Mouse (Mus musculus) NIH3T3 (cell line): ENCODE data around the gene Cd248.

Source experiments
- DNase-seq: peaks from one replicate; pipeline ENCODE4 v3.0.0-alpha.2; 2012; ENCODE audit warnings: low read depth

Cd248 gene

DNA sequence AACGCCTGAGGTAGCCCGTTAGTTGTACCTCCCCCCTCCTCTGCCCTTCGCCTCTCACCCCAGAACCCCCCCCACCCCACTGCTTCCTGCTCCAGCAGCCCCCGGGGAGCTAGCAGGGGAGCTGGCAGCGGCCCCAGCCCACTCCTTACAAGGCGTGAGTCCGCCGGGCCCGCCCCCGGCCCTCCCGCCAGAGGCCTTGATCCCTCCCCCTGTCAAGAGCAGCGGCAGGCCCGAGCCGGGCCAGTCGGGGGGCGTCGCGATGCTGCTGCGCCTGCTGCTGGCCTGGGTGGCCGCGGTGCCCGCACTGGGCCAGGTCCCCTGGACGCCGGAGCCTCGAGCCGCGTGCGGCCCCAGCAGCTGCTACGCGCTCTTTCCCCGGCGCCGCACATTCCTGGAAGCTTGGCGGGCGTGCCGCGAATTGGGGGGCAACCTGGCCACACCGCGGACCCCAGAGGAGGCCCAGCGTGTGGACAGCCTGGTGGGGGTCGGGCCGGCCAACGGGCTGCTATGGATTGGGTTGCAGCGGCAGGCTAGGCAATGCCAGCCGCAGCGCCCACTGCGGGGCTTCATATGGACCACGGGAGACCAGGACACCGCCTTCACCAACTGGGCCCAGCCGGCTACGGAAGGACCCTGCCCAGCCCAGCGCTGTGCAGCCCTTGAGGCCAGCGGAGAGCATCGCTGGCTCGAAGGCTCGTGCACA, at the start of gene Cd248:
TSS of gene Cd248 (plus strand) at position 212 of the 703 bp plus-strand sequence.
- peak; percentile 98 for DNase-seq

DNA sequence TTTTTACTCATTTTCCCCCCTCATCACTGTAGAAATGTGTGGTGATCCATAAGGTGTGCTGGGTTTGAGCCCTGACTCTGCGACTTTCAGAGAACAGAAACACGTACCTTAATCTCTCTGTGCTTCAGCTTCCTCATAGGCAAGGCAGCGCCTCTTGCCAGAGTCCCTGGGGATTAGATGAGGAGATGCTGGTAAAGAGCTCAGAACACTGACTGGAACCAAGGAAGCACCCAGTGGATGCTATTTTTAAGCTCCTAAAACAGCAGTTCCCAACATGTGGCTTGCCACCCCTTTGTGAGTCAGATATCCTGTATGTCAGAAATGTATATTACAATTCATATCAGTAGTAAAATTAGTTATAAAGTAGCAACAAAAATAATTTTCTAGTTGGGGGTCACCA, 49.7 kb upstream of the Cd248 start:
- DNase-seq, result peak; percentile 33

DNA sequence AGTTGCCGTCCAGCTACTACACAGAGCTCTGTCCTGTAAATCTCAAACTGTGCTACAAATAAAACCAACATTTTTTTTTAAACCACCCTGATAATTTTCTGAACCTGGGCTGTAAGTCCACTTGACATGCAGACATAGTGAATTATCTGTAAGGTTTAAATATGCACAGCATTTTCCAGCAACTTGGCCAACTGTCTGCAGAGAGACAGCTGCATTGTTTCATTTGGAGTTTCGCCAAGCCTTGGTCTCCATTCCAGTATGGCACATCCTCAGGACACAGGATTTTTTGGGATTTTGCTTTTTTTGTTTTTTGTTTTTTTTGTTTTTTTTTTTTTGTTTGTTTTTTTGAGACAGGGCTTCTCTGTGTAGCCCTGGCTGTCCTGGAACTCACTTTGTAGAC, 46.5 kb upstream of the Cd248 start:
- no peak for DNase-seq

DNA sequence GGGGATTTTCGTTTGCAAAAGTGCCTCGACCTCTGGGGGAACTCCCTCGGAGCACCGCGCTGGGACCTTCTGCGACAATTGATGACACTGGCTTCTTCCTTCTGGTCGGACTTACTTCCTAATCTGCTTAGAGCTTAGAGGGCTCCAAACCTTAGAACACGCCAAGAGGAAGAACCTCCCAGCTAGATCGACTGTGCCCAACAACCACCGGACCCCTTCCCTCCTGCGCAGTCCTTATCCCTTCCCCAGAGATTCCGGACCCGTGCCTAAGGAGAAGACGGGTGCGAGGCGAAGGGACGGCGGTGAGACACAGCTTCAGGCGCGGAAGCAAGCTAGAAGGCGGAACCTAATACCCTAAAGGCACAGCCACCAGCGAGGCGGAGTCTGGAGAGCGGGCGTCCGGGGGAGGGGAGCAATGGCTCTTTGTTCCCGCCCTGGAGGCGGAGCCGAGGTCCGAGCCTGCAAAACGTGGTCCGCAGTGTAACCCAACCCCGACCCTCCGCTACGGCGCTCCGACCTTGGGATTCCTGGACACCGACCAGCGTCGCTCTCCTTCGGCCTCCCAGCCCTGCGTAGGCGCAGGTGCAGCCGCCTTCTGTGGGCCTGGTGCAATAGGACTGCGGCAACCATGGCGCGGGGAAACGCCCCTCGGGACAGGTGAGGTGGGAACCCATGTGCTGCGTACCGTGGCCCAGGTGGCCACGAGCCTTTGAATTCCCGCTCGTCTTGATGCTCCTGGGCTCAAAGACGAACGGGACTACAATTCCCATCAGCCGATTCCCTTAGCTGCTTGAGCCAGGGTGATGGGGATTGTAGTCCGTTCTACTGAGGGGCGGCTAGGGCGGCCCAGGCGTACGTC, 44.0 kb upstream of the Cd248 start, which contains the start of gene Slc29a2:
TSS of gene Slc29a2 (plus strand) at position 240 of the 859 bp plus-strand sequence.
- peak; percentile 94 for DNase-seq

DNA sequence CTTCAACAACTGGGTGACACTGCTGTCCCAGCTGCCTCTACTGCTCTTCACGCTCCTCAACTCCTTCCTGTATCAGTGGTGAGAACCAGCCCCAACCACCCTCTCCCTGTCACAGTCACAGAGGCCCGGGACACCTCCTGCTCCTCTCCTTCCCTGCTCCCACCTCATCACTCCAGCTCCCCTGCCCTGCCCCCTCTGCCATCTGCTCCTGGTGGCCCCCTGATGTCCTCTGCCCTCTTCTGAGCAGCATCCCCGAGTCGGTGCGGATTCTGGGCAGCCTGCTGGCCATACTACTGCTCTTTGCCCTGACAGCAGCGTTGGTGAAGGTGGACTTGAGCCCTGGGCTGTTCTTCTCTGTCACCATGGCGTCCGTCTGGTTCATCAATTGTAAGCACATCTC, 41.8 kb upstream of the Cd248 start:
- no peak for DNase-seq

DNA sequence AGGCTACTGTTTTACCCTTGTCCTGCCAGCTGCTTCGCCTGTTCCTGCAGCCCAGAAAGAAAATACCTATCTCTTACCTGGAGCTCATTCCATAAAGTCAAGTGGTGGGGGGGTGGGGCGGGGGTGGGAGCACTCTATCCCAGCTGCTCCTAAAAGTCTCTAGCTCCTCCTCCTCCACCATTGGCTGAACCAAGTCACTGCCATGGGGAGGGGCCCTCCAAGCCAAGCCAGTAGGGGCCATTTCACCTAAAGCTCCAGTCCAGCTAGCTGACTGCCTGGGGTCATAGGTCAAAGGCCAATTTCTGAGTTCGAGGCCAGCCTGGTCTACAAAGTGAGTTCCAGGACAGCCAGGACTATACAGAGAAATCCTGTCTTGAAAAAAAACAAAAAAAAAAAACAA, 35.2 kb upstream of the Cd248 start:
- DNase-seq, result no peak

DNA sequence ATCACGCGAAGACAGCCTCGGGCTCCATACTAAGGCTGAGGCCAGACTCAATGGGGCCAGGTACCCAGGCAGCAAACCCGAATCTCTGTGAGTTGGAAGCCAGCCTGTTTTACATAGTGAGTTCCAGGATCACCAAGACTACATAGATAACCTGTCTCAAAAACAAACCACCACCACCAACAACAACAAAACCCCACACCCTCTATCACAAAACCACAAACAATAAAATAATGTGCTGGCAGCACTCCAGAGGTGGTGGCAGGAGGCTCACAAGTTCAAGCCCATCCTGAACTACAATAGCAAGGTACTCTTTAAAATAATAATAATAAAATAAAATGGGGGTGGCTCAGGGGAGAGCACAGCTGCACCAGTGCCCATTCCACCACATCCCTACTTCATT, 31.3 kb upstream of the Cd248 start:
- DNase-seq, result no peak

DNA sequence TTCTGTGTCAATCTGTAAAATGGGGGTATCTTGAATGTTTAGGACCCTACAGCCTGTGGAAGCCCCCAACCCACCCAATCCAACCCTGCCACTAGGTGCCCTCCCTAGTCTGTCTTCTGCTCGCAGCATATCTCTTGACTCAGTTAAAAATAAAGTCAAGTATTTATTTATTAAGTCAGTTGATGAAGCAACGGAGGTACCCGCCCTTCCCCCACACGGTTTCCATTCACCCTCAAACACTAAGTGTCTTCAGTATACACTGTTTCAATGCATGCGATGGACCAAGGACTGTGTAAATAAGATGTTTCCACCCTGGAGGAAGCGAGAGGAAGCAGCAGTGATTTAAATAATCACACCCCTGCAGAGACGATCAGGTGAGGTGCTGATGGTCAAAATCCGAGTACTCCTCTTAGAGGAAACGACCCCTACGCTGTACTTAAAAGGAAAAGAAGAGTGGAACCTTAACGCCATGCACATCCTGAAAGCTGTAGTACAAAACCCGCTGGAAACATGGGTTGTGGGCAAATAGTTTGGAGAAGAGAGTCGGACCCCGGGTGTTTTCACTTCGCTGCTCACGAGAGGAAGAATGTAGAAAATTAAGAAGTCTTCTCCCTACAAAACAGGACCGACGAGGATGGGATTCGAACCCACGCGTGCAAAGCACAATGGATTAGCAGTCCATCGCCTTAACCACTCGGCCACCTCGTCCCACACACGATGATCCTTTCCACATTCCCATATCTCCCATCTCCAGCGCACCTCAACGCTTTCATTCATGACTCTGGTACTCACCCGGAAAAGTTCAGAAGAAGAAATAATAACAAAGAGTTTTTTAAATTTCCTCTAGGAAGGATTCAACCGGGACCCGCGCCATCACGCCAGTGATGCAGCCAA, 30.0 kb upstream of the Cd248 start:
- DNase-seq, result peak; percentile 93

DNA sequence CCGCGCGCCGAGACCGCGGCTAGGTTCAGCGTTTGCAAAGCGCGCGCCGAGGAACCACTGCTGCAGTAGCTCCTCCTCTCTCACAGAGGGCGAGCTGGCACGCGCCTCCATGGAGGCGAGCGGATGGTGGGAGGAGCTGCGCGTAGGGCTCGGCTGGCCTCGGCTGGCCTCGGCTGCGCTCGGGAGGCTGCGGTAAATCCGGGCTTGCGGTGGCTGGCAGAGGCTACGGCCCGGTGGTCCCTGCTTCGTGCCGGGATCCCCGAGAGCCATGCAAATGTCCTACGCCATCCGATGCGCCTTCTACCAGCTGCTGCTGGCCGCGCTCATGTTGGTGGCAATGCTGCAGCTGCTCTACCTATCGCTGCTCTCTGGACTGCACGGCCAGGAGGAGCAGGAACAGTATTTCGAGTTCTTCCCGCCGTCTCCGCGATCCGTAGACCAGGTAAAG, 29.1 kb upstream of the Cd248 start, which contains the start of the genes B4gat1 and AC124502.3:
TSS of gene B4gat1 (plus strand) at position 118 of the 448 bp plus-strand sequence.
TSS of gene AC124502.3 (plus strand) at position 183 of the 448 bp plus-strand sequence.
- DNase-seq, result peak; percentile 98

DNA sequence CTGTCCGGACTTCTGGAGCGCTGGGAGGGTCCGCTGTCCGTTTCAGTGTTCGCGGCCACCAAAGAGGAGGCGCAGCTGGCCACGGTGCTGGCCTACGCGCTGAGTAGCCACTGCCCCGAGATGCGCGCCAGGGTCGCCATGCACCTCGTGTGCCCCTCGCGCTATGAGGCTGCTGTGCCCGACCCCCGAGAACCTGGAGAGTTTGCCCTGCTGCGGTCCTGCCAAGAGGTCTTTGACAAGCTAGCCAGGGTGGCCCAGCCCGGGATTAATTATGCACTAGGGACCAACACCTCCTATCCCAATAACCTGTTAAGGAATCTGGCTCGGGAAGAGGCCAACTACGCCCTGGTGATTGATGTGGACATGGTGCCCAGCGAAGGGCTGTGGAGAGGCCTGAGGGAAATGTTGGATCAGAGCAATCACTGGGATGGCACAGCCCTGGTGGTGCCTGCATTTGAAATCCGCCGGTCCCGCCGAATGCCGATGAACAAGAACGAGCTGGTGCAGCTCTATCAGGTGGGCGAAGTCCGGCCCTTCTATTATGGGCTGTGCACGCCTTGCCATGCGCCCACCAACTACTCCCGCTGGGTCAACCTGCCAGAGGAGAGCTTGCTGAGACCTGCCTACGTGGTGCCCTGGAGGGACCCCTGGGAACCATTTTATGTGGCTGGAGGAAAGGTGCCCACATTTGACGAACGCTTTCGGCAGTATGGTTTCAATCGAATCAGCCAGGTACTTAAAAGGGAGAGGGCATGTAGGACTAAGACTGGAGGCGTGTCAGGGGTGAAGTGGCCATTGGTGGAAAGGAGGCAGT, 28.4 kb upstream of the Cd248 start:
- DNase-seq, result no peak

DNA sequence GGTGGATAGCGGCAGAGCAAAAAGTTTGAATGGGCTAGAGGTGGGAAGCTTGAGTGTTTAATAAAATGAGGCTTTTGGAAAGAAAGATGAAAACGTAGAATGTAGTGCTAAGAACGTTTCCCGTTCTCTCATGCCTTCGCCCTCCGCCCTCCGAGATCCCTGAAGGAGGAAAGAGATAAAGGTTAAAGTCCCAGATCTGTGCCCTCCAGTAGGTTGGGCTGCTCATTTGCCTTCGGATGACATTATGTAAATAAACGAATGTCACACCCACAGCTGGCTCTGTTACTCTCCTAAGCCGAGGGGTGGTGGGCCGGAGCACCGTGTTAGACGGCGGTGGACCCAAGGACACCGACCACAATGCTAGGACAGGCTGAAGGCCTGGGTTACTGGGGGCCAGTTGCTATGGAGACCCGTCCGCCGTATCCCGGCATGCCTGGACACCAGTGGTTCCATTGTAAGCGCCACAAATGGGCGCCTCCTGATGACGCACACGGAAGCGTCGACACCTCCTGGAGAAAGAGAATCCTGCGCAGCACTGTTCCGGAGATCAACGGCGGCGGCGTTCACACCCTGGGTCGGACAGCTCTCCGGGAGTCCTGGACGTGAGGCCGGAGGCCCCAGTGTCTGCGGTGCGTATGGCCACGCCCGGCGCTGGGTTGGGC, 26.9 kb upstream of the Cd248 start, which contains the start of gene Brms1:
TSS of gene Brms1 (plus strand) at position 493 of the 662 bp plus-strand sequence.
- peak; percentile 99 for DNase-seq

DNA sequence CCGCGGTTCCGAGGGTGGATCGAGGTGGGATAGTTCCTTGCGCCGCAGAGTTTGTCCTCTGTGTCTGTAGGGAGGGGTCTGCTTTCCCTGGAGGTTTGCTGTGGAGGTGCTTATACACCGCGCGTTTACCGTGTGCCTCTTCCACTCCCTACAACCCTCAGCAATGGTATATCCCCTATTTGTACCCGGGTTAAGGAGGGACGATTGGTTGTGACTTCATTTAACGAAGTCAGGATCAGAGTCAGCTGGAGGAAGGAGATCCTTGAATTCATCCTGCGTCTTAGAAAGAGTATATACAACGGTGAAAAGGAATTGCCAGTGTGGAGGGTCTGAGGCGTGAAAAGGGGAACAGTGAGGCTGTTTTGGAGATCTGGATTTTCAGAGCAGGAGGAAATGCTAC, 26.3 kb upstream of the Cd248 start:
- no peak for DNase-seq

DNA sequence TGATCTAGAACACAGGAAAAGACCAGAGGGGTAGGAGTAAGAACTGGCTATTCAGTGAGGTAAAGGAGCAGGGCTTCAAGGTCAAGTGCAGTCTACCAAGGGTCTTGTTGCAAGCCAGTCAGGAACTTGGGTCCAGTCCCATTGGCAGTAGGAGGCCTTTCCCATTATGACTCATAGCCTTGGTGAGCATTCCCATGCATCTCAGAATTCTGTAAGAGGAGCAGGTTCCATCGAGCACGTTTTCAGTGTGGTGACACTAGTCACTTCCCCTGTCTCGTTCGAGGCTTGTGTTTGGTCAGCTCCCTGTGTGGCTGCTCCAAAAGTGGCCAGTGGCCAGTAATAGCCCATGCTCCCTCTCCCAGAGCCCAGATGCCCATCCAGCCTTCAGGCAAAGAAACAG, 22.3 kb upstream of the Cd248 start:
- DNase-seq, result peak; percentile 80

DNA sequence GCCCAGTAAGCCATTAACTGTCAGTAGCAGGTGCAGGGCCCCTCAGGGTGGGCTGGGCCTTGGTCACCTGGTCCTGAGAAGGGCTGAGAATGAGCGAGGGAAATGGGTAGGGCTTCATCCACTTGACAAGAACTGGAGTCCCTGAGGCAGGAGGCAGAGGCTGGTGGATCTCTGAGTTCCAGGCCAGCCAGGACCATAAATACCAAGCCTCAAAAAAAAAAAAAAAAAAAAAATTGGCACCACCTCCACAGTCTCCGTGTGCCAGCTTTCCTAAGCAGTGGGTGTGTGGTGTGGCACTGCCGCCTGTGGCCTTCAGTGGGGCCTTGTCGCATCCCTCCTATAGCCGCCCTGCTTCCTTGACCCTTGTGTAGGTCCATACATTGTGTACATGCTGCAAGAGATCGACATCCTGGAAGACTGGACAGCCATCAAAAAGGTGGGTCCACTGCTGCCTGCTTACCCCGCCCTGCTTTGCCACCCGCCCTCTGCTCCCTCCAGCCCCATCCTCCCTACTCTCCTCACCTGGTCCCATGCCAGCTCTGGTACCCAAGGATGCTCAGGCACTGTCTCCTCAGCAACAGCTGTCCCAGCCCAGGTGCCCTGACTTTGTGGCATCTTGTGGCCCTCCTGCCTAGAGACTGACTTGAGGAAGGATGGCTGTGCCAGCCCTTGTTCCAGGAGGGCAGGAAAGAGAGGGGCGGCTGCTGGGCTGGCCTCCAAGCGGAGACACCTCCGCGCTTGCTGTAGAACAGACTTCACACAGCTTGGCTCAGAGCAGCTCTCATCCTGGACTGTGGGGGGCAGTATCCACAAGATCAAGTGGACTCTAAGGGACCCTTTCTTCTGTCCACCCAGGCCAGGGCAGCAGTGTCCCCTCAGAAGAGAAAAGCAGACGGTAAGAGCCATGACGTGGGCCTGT, 19.5 kb upstream of the Cd248 start:
- no peak for DNase-seq

DNA sequence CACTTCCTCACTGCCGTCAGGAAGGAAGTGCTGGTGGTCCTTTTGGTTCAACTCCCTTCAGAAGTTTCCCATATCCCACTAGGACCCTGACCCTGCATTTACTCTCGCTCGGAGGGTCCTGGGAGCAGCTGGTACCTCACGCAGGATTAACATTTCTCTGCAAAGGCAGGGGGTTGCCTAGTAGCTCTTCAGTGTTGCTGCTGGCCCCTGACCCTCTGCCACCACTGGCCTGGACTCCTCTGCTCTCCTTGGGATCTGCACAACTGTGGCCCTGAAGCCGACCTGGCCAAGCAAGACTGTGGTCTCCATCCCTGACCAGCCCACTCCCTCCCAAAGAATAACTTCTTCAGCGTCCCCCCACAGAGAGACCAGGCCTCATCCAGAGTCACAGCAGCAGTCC, 18.6 kb upstream of the Cd248 start:
- no peak for DNase-seq

DNA sequence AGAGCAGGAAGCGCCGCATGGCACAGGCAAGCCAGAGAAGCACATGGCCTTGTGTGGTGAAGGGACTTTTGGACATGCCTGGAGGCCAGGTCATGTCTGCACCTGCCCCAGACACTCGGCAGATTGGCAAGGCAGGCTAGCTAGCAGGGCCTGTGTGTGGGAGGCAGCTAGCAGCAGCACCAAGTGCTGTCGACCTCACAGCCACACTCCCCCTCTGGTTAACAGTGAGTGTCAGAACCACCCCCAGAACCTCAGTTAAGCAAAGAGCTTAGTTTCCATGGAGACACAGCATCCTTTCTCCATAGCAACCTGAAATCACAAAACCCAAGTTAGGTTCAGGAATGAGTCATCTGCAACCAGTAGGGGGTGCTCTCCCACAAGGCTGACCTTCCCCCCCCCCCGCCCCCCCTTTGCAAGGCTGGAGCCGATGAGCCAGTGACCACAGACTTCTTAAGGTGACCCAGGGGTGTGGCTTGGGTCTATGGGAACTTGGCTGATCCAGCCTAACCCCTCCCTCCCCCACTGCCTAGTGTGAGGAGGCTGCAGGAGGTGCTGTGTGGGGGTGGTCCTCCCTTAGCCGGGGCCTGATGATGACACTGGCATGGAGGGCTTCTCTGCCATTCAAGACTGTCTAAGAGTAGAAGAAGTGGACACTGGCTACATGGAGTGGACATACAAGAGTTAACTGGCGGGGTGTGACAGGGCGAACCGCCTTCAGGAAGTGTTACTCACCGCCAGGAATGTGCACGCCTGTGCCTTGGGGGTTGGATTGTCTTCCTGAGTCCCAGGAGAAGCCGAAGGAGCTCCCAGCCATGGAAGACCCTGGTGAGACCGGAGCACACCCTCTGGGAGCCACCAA, 17.6 kb upstream of the Cd248 start, which contains the start of gene Rin1:
TSS of gene Rin1 (plus strand) at position 435 of the 859 bp plus-strand sequence.
- DNase-seq, result peak; percentile 93

DNA sequence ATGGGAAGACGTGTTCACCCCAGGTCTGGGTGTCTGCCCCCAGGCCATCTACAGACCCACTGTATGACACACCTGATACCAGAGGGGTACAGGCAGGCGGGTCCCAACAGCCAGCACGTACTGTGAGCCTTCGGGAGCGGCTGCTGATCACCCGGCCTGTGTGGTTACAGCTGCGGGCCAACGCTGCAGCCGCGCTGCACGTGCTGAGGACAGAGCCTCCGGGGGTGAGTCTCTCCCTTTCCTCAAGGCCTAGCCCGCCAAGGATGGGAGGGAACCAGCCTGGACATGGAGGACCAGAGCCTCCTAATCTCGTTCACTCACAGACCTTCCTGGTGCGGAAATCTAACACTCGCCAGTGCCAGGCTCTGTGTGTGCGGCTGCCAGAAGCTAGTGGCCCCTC, 16.8 kb upstream of the Cd248 start:
- peak; percentile 68 for DNase-seq

DNA sequence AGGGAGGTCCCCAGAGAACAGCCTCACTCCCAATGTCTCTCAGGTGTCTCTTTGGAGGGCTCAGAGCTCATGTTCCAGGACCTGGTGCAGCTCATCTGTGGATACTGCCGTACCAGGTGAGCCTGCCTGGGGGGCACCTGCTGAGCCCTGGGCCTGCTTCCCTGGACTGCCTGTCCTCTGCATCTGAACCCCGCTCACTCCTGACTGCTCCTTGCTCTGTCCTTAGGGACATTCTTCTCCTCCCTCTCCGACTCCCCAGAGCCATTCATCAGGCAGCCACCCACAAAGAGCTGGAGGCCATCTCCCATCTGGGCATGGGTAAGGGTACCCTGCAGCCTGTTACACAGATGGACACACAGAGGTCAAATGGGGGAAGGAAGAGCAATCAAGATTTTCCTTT, 16.4 kb upstream of the Cd248 start:
- no peak for DNase-seq
